Mouse (Mus musculus) CH12.LX (cell line): ENCODE results near the gene Dhdds. TPM values are rescaled to one million over a fixed set of nuclear protein-coding genes. Genes with fewer than 3 reads are reported as not detected.

ENCODE experiments used
- DNase-seq: peaks from one replicate; pipeline ENCODE4 v3.0.0-alpha.2; 2013; ENCODE audit errors: extremely low read depth
- H3K27ac ChIP-seq: 2 replicates; pipeline ENCODE4 v1.5.1; 2012; ENCODE audit warnings: low read depth, mild to moderate bottlenecking, control low read depth, moderate library complexity; ENCODE audit not compliant: insufficient read depth
- H3K27me3 ChIP-seq: replicated peaks from 2 replicates; pipeline ENCODE3; 2012; ENCODE audit warnings: inconsistent platforms
- H3K36me3 ChIP-seq, 2 experiments: replicated peaks in 1 of 2; 2 replicates each; pipeline versions ENCODE3 to v1.6.1; 2012; ENCODE audit warnings: inconsistent platforms in 1 of 2, low read length in 1 of 2, mild to moderate bottlenecking in 1 of 2, mixed read lengths in 1 of 2, moderate library complexity in 1 of 2; ENCODE audit not compliant: control insufficient read depth in 1 of 2, insufficient read depth in 1 of 2
- H3K4me1 ChIP-seq, 2 experiments: 2 replicates each; pipeline ENCODE4 v1.6.1; 2012; ENCODE audit warnings: inconsistent platforms in 1 of 2, moderate library complexity in 1 of 2; ENCODE audit not compliant: insufficient read depth in 2 of 2, control insufficient read depth in 1 of 2
- H3K4me2 ChIP-seq: 2 replicates; pipeline ENCODE4 v1.6.1; 2012; ENCODE audit warnings: low read depth, mild to moderate bottlenecking, control low read depth; ENCODE audit not compliant: poor library complexity, insufficient read depth, severe bottlenecking
- H3K4me3 ChIP-seq, 3 experiments: fragments of 150-350 bp in 1 of 3; sonication (generic) in 1 of 3; replicated peaks in 1 of 3; 2 replicates each; pipeline versions ENCODE3 to v1.5.1; 2011 to 2012; ENCODE audit warnings: low read depth in 2 of 3, low read length in 2 of 3, mild to moderate bottlenecking in 2 of 3, moderate library complexity in 2 of 3, control low read depth in 1 of 3, improper control_type of control experiment in 1 of 3, inconsistent platforms in 1 of 3, mixed read lengths in 1 of 3; ENCODE audit not compliant: poor library complexity in 1 of 3
- H3K79me2 ChIP-seq: replicated peaks from 2 replicates; pipeline ENCODE4 v1.6.1; 2012; ENCODE audit warnings: mild to moderate bottlenecking, moderate library complexity; ENCODE audit not compliant: control insufficient read depth, poor library complexity, insufficient read depth, severe bottlenecking; ENCODE audit errors: extremely low read depth
- H3K9ac ChIP-seq: 2 replicates; pipeline ENCODE4 v1.6.1; 2012; ENCODE audit warnings: low read depth, mild to moderate bottlenecking, control low read depth, moderate library complexity; ENCODE audit not compliant: insufficient read depth
- H3K9me3 ChIP-seq: replicated peaks from 2 replicates; pipeline ENCODE3; 2012; ENCODE audit warnings: low read length, inconsistent platforms, mixed read lengths
- BHLHE40 ChIP-seq: IDR thresholded peaks from 2 replicates; pipeline ENCODE4 v1.6.1; 2011; ENCODE audit warnings: mild to moderate bottlenecking, low read depth, low read length, improper control_type of control experiment
- CHD1 ChIP-seq: IDR thresholded peaks from 2 replicates; pipeline ENCODE4 v1.6.1; 2012; ENCODE audit warnings: low read depth, low read length, improper control_type of control experiment, inconsistent platforms
- CHD2 ChIP-seq: IDR thresholded peaks from 2 replicates; pipeline ENCODE4 v1.6.1; 2011; ENCODE audit warnings: low read length, improper control_type of control experiment
- CTCF ChIP-seq, 2 experiments: IDR thresholded peaks in 1 of 2; conservative IDR thresholded peaks in 1 of 2; 2 replicates each; pipeline ENCODE4 v1.5.1; 2011 to 2012; ENCODE audit warnings: low read depth in 2 of 2, low read length in 2 of 2, improper control_type of control experiment in 1 of 2, inconsistent platforms in 1 of 2, mild to moderate bottlenecking in 1 of 2, moderate library complexity in 1 of 2
- E2F4 ChIP-seq: IDR thresholded peaks from 2 replicates; pipeline ENCODE4 v1.6.1; 2011; ENCODE audit warnings: low read depth, low read length, improper control_type of control experiment; ENCODE audit not compliant: insufficient replicate concordance
- ETS1 ChIP-seq: conservative IDR thresholded peaks from 2 replicates; pipeline ENCODE4 v1.6.1; 2012; ENCODE audit warnings: low read depth, mild to moderate bottlenecking, inconsistent platforms, low read length, improper control_type of control experiment, moderate library complexity
- GABPA ChIP-seq: IDR thresholded peaks from 2 replicates; pipeline ENCODE4 v1.6.1; 2012; ENCODE audit warnings: low read depth, low read length, improper control_type of control experiment, inconsistent platforms; ENCODE audit not compliant: insufficient replicate concordance
- HCFC1 ChIP-seq: IDR thresholded peaks from 2 replicates; pipeline ENCODE4 v1.6.1; 2012; ENCODE audit warnings: low read depth, mild to moderate bottlenecking, inconsistent platforms, low read length, improper control_type of control experiment
- IRF4 ChIP-seq: IDR thresholded peaks from 2 replicates; pipeline ENCODE4 v1.6.1; 2014; ENCODE audit warnings: low read depth, mild to moderate bottlenecking, inconsistent platforms, low read length, improper control_type of control experiment
- JUND ChIP-seq: conservative IDR thresholded peaks from 2 replicates; pipeline ENCODE4 v1.6.1; 2011; ENCODE audit warnings: low read depth, low read length, improper control_type of control experiment
- KAT2A ChIP-seq: IDR thresholded peaks from 2 replicates; pipeline ENCODE4 v1.6.1; 2012; ENCODE audit warnings: low read length, improper control_type of control experiment, inconsistent platforms; ENCODE audit not compliant: insufficient replicate concordance
- MAX ChIP-seq: IDR thresholded peaks from 2 replicates; pipeline ENCODE4 v1.6.1; 2011; ENCODE audit warnings: low read length, improper control_type of control experiment
- MAZ ChIP-seq: IDR thresholded peaks from 2 replicates; pipeline ENCODE4 v1.6.1; 2012; ENCODE audit warnings: low read depth, mild to moderate bottlenecking, inconsistent platforms, low read length, improper control_type of control experiment, moderate library complexity
- MEF2A ChIP-seq: IDR thresholded peaks from 2 replicates; pipeline ENCODE4 v1.6.1; 2014; ENCODE audit warnings: low read depth, mild to moderate bottlenecking, inconsistent platforms, low read length, improper control_type of control experiment, borderline replicate concordance
- MXI1 ChIP-seq: IDR thresholded peaks from 2 replicates; pipeline ENCODE4 v1.6.1; 2011; ENCODE audit warnings: mild to moderate bottlenecking, low read depth, low read length, improper control_type of control experiment
- MYC ChIP-seq: IDR thresholded peaks from 2 replicates; pipeline ENCODE4 v1.6.1; 2011; ENCODE audit warnings: low read depth, mild to moderate bottlenecking, improper control_type of control experiment, low read length
- NELFE ChIP-seq: IDR thresholded peaks from 2 replicates; pipeline ENCODE4 v1.6.1; 2011; ENCODE audit warnings: low read depth, low read length, improper control_type of control experiment
- PAX5 ChIP-seq: IDR thresholded peaks from 2 replicates; pipeline ENCODE4 v1.6.1; 2012; ENCODE audit warnings: low read length, inconsistent platforms, mixed read lengths
- RAD21 ChIP-seq: IDR thresholded peaks from 2 replicates; pipeline ENCODE4 v1.6.1; 2011; ENCODE audit warnings: low read depth, mild to moderate bottlenecking, low read length, improper control_type of control experiment, moderate library complexity
- RCOR1 ChIP-seq: conservative IDR thresholded peaks from 2 replicates; pipeline ENCODE4 v1.6.1; 2012; ENCODE audit warnings: low read depth, mild to moderate bottlenecking, inconsistent platforms, low read length, improper control_type of control experiment
- SIN3A ChIP-seq: IDR thresholded peaks from 2 replicates; pipeline ENCODE4 v1.6.1; 2012; ENCODE audit warnings: low read length, improper control_type of control experiment, inconsistent platforms
- TCF12 ChIP-seq: IDR thresholded peaks from 2 replicates; pipeline ENCODE4 v1.6.1; 2014; ENCODE audit warnings: low read depth, mild to moderate bottlenecking, inconsistent platforms, low read length, improper control_type of control experiment
- UBTF ChIP-seq: IDR thresholded peaks from 2 replicates; pipeline ENCODE4 v1.6.1; 2012; ENCODE audit warnings: low read depth, mild to moderate bottlenecking, inconsistent platforms, low read length, improper control_type of control experiment, moderate library complexity
- ZNF384 ChIP-seq: IDR thresholded peaks from 2 replicates; pipeline ENCODE4 v1.6.1; 2012; ENCODE audit warnings: low read depth, low read length, improper control_type of control experiment, inconsistent platforms
- dilution Hi-C: fragments of 300-500 bp; cut with MboI; formaldehyde crosslinking; loops from 2 replicates; pipeline ENCODE4 v1.14.3; 2020; ENCODE audit warnings: low sequenced_read_pairs; ENCODE audit not compliant: extremely low pct_unique_long_range_greater_than_20kb, extremely low pct_ligation_motif_present
- in situ Hi-C: fragments of 300-500 bp; cut with MboI; formaldehyde crosslinking; loops from 3 replicates; pipeline ENCODE4 v1.14.3; 2019; ENCODE audit warnings: low sequenced_read_pairs, low pct_ligation_motif_present, low pct_unique_long_range_greater_than_20kb, mixed read lengths
- polyA plus RNA-seq: library from polyadenylated mRNA; unstranded; fragments of >175 nt; gene quantifications from 2 replicates; pipeline ENCODE4 v1.2.1, GENCODE M21; 2012; ENCODE audit warnings: low read depth; ENCODE audit not compliant: insufficient read length
- total RNA-seq, 2 experiments: library from RNA; depleted of rRNA; stranded (reverse); fragments of 300-350 nt in 1 of 2; fragments of >200 nt in 1 of 2; gene quantifications; 2 replicates each; pipeline ENCODE4 v1.2.3; 2012 to 2014

Gene Dhdds
- total and polyA plus RNA-seq, 3 experiments = 12.9 to 33.1 (median 29.4) TPM

GRCm38 (mm10) chr4:133940386-133941260, 60.1 kb downstream of the Dhdds start:
- dilution Hi-C loops (no loop called here), in situ Hi-C loops (no loop called here)
- no peak overlapping the region for H3K4me3 ChIP-seq
- H3K36me3 ChIP-seq = no peaks in the 10 kb centered on the region
- no peak for TF ChIP-seq RCOR1
- TF ChIP-seq HCFC1 = no peak
- no peak for TF ChIP-seq PAX5
- no peak for TF ChIP-seq CHD1
- no peak for TF ChIP-seq MXI1
- TF ChIP-seq CHD2 = no peak
- TF ChIP-seq NELFE = no peak
- no peak for TF ChIP-seq GABPA
- no peak for TF ChIP-seq IRF4
- TF ChIP-seq RAD21 = no peak
- TF ChIP-seq KAT2A = no peak
- TF ChIP-seq MEF2A = no peak
- no peak for TF ChIP-seq E2F4
- TF ChIP-seq SIN3A = no peak
- no peak for TF ChIP-seq UBTF
- TF ChIP-seq TCF12 = no peak
- no peak for TF ChIP-seq ETS1
- TF ChIP-seq MAX = no peak
- no peak for TF ChIP-seq BHLHE40
- TF ChIP-seq ZNF384 = no peak
- H3K27ac ChIP-seq = no peak overlapping the region
- DNase-seq = no peak
- no peaks in the 10 kb centered on the region for H3K4me1 ChIP-seq
- H3K79me2 ChIP-seq = no peaks in the 10 kb centered on the region
- no peak overlapping the region for H3K9ac ChIP-seq
- no peaks in the 10 kb centered on the region for H3K9me3 ChIP-seq
- no peaks in the 10 kb centered on the region for H3K27me3 ChIP-seq
- H3K4me2 ChIP-seq = no peak overlapping the region

- no peaks in the 10 kb centered on the region for H3K27me3 ChIP-seq
- no peak for DNase-seq
- no peaks in the 10 kb centered on the region for H3K9me3 ChIP-seq
- H3K4me3 ChIP-seq = no peak overlapping the region
- no peaks in the 10 kb centered on the region for H3K36me3 ChIP-seq
- no peaks in the 10 kb centered on the region for H3K79me2 ChIP-seq
- TF ChIP-seq KAT2A (no peak), MAZ (no peak), RCOR1 (no peak), CTCF (conservative IDR thresholded peaks at IDR 0.05 in 1 of 2, IDR thresholded peaks at IDR 0.05 in 1 of 2; ENCODE audit: low read depth in 2 of 2, low read length in 2 of 2) (no peak), GABPA (no peak), MAX (no peak), TCF12 (no peak), JUND (no peak), MYC (no peak), RAD21 (no peak), UBTF (no peak)
- in situ Hi-C loops = no loop called here
- no peak overlapping the region for H3K4me2 ChIP-seq
- dilution Hi-C loops = no loop called here
- H3K4me1 ChIP-seq = no peaks in the 10 kb centered on the region
- no peak overlapping the region for H3K9ac ChIP-seq
- H3K27ac ChIP-seq = no peak overlapping the region
Measured at GRCm38 (mm10) chr4:133938077-133938476, 62.6 kb downstream of the Dhdds start.
